Mouse (Mus musculus) lung, postnatal 0 days (tissue): ENCODE results near the gene Nr4a1. TPM values are rescaled to one million over a fixed set of nuclear protein-coding genes. Genes with fewer than 3 reads are reported as not detected.

Experiments
- ATAC-seq: fragments of 200-750 bp; cut with Nextera tagmentation; 2 replicates; pipeline ENCODE4 v1.8.0; 2017; ENCODE audit warnings: moderate library complexity
- DNase-seq: peaks from one replicate; pipeline ENCODE4 v3.0.0-alpha.2; 2016; ENCODE audit warnings: low spot score
- H3K27ac ChIP-seq: fragments of 300-500 bp; sonication (generic); 2 replicates; pipeline ENCODE4 v1.5.1; 2014; ENCODE audit warnings: antibody characterized with exemption, mild to moderate bottlenecking, low read length, mixed read lengths
- H3K27me3 ChIP-seq: fragments of 300-500 bp; sonication (generic); replicated peaks from 2 replicates; pipeline ENCODE4 v1.6.1; 2014; ENCODE audit warnings: low read length, mixed read lengths; ENCODE audit not compliant: insufficient read depth
- H3K36me3 ChIP-seq: fragments of 300-500 bp; sonication (generic); 2 replicates; pipeline ENCODE4 v1.6.1; 2014; ENCODE audit warnings: low read length, mixed read lengths; ENCODE audit not compliant: insufficient read depth
- H3K4me1 ChIP-seq: fragments of 300-500 bp; sonication (generic); 2 replicates; pipeline ENCODE4 v1.6.1; 2014; ENCODE audit warnings: antibody characterized with exemption, low read depth, low read length, mixed read lengths; ENCODE audit not compliant: insufficient read depth
- H3K4me2 ChIP-seq: fragments of 300-500 bp; sonication (generic); replicated peaks from 2 replicates; pipeline ENCODE4 v1.6.1; 2014; ENCODE audit warnings: low read depth, mild to moderate bottlenecking, low read length, moderate library complexity, mixed read lengths
- H3K4me3 ChIP-seq: fragments of 300-500 bp; sonication (generic); 2 replicates; pipeline ENCODE4 v1.5.1; 2014; ENCODE audit warnings: low read depth, low read length
- H3K9ac ChIP-seq: fragments of 300-500 bp; sonication (generic); replicated peaks from 2 replicates; pipeline ENCODE4 v1.6.1; 2014; ENCODE audit warnings: low read depth, mild to moderate bottlenecking
- H3K9me3 ChIP-seq: fragments of 300-500 bp; sonication (generic); 2 replicates; pipeline ENCODE4 v1.6.1; 2016; ENCODE audit warnings: low read length, mixed read lengths
- CTCF ChIP-seq: IDR thresholded peaks from 2 replicates; pipeline ENCODE4 v1.5.1; 2016; ENCODE audit warnings: antibody characterized with exemption, mild to moderate bottlenecking
- EP300 ChIP-seq: IDR thresholded peaks from 2 replicates; pipeline ENCODE4 v1.6.1; 2016; ENCODE audit warnings: antibody characterized with exemption, mild to moderate bottlenecking, control low read depth
- WGBS: fragments of 180-500 bp; shearing (Covaris S2); extraction: QIAGEN DNeasy Blood & Tissue Kit; methylation state at CpG from one replicate; pipeline ENCODE4 v1.1.7; 2014; 5-methylcytosine and 5-hydroxymethylcytosine counted together
- polyA plus RNA-seq: library from polyadenylated mRNA; unstranded; fragments of >200 nt; fragmentation: Nextera tagmentation; extraction: Ambion mirVana; gene quantifications from 2 replicates; pipeline ENCODE4 v1.2.1, GENCODE M21; 2015

Nr4a1 gene
- polyA plus RNA-seq, 1 experiment from 2014 or later = 7.8 TPM

DNA sequence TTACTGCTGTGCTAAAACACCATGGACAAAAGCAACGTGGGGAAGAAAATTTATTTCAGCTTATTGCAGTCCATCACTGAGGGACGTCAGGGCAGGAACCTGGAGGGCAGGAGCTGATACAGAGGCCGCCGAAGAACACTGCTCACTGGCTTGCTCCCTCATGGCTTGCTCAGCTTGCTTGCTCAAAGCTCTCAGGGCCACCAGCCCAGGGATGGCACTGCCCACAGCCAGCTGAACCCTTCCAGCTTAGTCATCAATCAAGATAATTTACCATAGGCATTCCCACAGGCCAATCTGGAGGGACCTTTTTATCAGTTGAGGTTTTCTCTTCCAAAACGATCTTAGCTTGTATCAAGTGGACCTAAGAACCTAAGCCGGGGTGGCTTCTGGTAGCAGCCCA lies 57.9 kb downstream of the Nr4a1 start:
- DNase-seq (no peak), ATAC-seq (no peak)
- no peaks in the 10 kb centered on the region; the same call in 1 of the 2 replicates for H3K4me1 ChIP-seq
- no peak overlapping the region for H3K9ac ChIP-seq
- 68% methylated on average over 6 of the region's 6 CpGs for WGBS
- TF ChIP-seq CTCF = no peak
- TF ChIP-seq EP300 = no peak
- H3K9me3 ChIP-seq = no peaks in the 10 kb centered on the region
- no peak overlapping the region for H3K4me3 ChIP-seq
- H3K4me2 ChIP-seq = no peak overlapping the region
- no peaks in the 10 kb centered on the region for H3K36me3 ChIP-seq
- no peak overlapping the region for H3K27ac ChIP-seq
- H3K27me3 ChIP-seq = no peaks in the 10 kb centered on the region

- ATAC-seq = no peak
- DNase-seq = no peak
- H3K4me2 ChIP-seq = no peak overlapping the region
- no peaks in the 10 kb centered on the region for H3K36me3 ChIP-seq
- H3K9ac ChIP-seq = no peak overlapping the region
- no peaks in the 10 kb centered on the region for H3K9me3 ChIP-seq
- no peak for TF ChIP-seq EP300
- TF ChIP-seq CTCF = no peak
- H3K27me3 ChIP-seq = no peaks in the 10 kb centered on the region
- no peaks in the 10 kb centered on the region; the same call in 1 of the 2 replicates for H3K4me1 ChIP-seq
- no peak overlapping the region for H3K4me3 ChIP-seq
- WGBS = 79% methylated on average over 4 of the region's 4 CpGs
- H3K27ac ChIP-seq = no peak overlapping the region
These were observed 61.3 kb downstream of the Nr4a1 start for GRCm38 (mm10) chr15:101315378-101315777.

DNA sequence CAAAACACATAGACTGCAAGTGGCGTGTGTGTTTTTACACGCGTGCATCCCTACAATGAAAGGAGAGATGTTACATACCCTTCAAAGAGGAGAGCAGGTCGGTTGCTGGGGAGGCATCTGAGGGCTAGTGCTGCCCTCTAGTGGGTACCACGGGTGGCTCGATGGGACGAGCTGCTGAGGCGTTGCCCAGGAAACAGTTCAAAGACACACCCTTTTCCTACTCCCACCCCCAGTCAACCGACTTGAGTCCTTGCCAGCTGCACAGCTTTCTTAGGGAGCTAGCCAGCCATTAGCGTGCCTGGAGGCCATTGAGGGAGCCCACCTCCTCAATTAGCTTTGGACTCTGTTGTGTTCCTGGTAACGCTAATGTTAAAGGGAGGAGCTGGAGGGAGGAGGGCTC lies 61.8 kb downstream of the Nr4a1 start:
- TF ChIP-seq EP300 = peak; percentile 75
- TF ChIP-seq CTCF = peak; percentile 96
- DNase-seq = peak; percentile 95
- H3K27me3 ChIP-seq = no peaks in the 10 kb centered on the region
- H3K27ac ChIP-seq = no peak overlapping the region
- no peak overlapping the region for H3K9ac ChIP-seq
- H3K4me2 ChIP-seq = peak overlapping the region; percentile 54
- H3K4me3 ChIP-seq = peak overlapping the region; percentile 27; the same call in 1 of the 2 replicates
- H3K36me3 ChIP-seq = no peaks in the 10 kb centered on the region
- no peaks in the 10 kb centered on the region; the same call in 1 of the 2 replicates for H3K4me1 ChIP-seq
- no peaks in the 10 kb centered on the region for H3K9me3 ChIP-seq
- peak; percentile 83 for ATAC-seq
- 0% methylated on average over 11 of the region's 11 CpGs for WGBS

DNA sequence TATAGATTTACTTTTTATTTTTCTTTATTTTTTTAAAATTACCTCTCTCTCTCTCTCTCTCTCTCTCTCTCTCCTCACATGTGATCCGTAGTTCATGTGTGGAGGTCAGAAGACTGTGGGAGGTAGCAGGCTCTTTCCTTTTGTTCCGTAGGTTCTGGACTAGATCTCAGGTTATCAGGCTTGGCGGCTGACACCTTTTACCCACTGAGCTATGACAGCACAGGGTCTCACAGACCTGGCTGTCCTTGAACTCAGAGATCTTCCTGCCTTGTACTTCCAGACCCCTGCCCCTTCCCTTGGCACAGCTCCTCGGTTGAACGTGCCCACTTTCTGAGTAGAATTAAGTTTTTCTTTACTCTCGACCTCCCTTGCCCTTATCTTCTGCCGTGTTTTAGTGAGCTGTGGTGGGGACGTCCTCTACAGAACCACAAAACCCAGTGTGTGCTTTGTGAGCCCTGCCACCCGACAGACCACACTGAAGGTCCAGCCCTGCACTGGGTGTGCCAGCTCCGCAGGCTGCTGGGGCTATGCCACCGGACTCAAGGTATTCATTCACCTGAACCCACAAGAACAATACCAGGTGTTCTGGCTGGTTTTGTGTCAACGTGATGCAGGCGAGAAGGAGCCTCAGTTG lies 62.3 kb downstream of the Nr4a1 start:
- WGBS = 55% methylated on average over 13 of the region's 13 CpGs
- peak overlapping the region; percentile 54 for H3K4me2 ChIP-seq
- H3K9ac ChIP-seq = no peak overlapping the region
- ATAC-seq (no peak), DNase-seq (no peak)
- no peaks in the 10 kb centered on the region; the same call in 1 of the 2 replicates for H3K4me1 ChIP-seq
- H3K36me3 ChIP-seq = no peaks in the 10 kb centered on the region
- H3K9me3 ChIP-seq = no peaks in the 10 kb centered on the region
- H3K4me3 ChIP-seq = peak overlapping the region; percentile 27; the same call in 1 of the 2 replicates
- TF ChIP-seq EP300 (no peak), CTCF (no peak)
- no peaks in the 10 kb centered on the region for H3K27me3 ChIP-seq
- no peak overlapping the region for H3K27ac ChIP-seq

DNA sequence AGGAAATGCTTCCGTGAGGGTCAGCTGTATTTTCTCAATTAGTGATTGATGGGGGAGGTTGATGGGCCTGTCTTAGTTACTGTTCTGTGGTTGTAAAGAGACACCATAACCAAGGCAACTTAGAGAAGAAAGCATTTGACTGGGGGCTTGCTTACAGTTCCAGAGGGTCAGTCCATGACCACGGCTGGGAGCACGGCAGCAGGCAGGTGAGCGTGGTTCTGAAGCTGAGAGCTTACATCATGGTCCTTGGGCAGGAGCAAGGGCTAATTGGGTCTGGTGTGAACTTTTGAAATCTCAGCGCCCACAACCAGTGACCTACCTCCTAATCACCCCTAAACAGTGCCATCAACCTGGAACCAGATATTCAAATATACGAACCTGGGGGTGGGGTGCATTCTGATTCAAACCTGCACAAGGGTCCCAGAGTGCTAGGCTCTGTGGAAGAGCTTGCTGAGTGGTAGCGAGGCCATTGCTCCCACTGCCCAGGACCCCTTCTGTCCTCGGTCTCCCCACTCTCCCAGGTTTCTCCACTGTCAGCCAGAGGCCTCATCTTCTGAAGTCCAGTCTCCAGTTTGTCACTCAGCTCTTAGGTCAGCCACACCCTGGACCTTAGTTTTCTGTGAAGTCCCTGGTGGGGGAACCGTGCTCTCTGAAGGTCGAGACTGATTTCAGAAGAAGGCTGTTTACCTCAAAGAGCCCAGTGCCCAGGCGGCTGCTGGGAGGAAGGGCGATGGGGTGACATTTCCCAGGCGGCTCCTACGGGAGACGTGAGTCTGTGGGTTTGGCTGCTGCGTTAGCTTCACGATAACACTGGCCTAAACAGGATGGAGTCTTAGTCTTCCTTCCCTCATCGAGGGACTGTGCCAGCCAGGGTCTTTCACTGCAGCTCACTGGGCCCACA lies 63.1 kb downstream of the Nr4a1 start:
- TF ChIP-seq CTCF = no peak
- TF ChIP-seq EP300 = no peak
- H3K4me2 ChIP-seq = no peak overlapping the region
- WGBS = 62% methylated on average over 18 of the region's 18 CpGs
- no peaks in the 10 kb centered on the region; the same call in 1 of the 2 replicates for H3K4me1 ChIP-seq
- H3K36me3 ChIP-seq = no peaks in the 10 kb centered on the region
- H3K9ac ChIP-seq = no peak overlapping the region
- ATAC-seq = peak; percentile 19
- peak overlapping the region; percentile 43 for H3K27ac ChIP-seq
- no peaks in the 10 kb centered on the region for H3K9me3 ChIP-seq
- H3K4me3 ChIP-seq = no peak overlapping the region
- DNase-seq = no peak
- H3K27me3 ChIP-seq = no peaks in the 10 kb centered on the region

- ATAC-seq = no peak
- Histone ChIP-seq H3K4me3 (no peak overlapping the region), H3K36me3 (no peaks in the 10 kb centered on the region), H3K27ac (no peak overlapping the region; the same call in 1 of the 2 replicates), H3K9me3 (no peaks in the 10 kb centered on the region), H3K4me1 (no peaks in the 10 kb centered on the region; the same call in 1 of the 2 replicates), H3K4me2 (no peak overlapping the region), H3K27me3 (no peaks in the 10 kb centered on the region), H3K9ac (no peak overlapping the region)
- WGBS = 49% methylated on average over 2 of the region's 2 CpGs
- no peak for DNase-seq
- TF ChIP-seq EP300 = no peak
- peak; percentile 5; the same call in 1 of the 2 replicates for TF ChIP-seq CTCF
These were observed 63.9 kb downstream of the Nr4a1 start for GRCm38 (mm10) chr15:101317814-101318500.
